Mouse (Mus musculus) retina, postnatal 1 day (tissue): ENCODE measurements around the gene Serpinb9g.
"Not testable (repeated sequence)": the region's sequence is repeated elsewhere in the genome, so short reads cannot be mapped to it uniquely, and the experiment has no call there.

Experiments
- DNase-seq: peaks from one replicate; pipeline ENCODE4 v3.0.0-alpha.2; 2012

Gene Serpinb9g

DNA sequence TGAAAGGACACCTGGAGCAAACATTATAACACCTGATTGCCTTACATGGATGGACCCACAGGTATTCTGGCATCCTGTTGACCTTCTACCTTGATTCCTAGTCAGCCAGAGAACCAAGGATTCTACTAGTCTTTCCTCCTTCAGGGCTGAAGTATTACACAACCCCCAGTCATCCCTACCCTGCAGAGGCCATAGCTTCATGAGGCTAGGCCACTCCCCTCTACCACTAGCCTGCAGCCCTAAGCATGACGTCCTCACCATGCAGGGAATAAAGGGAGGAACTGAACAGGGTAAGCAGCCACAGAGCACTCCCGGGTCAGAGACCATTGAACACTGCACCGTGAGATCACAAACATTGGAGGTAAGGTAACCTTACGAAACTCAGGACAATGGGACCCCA, at the start of gene Serpinb9g:
Serpinb9g (plus strand) TSS at position 301 of the 400 bp plus-strand sequence.
- not testable (repeated sequence) for DNase-seq

DNA sequence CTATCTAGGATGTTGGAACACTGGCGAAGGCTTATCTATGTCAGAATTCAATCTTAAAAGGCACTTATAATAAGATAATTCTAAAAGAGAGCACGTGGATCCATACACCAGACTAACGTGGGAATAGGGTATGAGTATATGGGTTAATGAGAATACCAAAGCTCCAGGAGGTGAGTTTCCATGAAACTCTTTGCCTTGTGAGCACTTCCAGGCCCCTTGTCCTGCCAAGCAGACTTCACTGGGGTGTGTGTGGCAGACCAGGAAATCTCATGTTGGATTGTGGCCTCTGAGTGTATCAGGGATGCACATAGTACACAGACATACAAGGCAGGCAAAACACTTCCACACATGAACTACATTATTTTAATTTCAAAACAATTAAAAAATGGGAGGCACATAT, 718 bp upstream of the Serpinb9g start:
- DNase-seq: not testable (repeated sequence)

- DNase-seq: no peak
Measured at GRCm38 (mm10) chr13:33524629-33525028, 40.0 kb downstream of the Serpinb9g start.

DNA sequence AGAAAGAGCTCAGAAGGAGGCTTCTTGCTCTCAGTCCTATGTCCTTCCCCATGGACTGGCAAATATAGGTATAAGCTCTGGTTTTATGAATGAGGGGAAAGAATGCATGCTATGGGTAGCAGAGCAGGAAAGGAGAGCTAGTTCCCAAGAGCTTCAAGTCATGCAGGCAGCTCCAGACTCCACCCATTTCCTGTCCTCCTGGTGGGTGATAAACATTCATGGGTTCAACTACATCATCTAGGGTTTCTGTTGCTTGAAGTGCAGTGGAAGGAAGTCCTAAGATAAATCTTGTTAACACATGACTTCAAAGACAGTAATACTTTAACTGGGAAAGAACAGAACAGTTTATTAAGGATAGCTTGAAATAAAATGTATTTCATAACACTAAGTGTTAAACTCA, 48.2 kb downstream of the Serpinb9g start:
- no peak for DNase-seq
